Mouse (Mus musculus) stomach, embryonic 16.5 days (tissue): ENCODE results near the gene Slc26a9. TPM values are rescaled to one million over a fixed set of nuclear protein-coding genes. Genes with fewer than 3 reads are reported as not detected.
"Not testable (repeated sequence)": the region's sequence is repeated elsewhere in the genome, so short reads cannot be mapped to it uniquely, and the experiment has no call there.

Experiments
- ATAC-seq: fragments of 200-750 bp; cut with Nextera tagmentation; 2 replicates; pipeline ENCODE4 v1.8.0; 2017; ENCODE audit warnings: moderate number of reproducible peaks, moderate TSS enrichment; ENCODE audit not compliant: insufficient read depth, low FRiP score
- H3K27ac ChIP-seq: fragments of 300-500 bp; sonication (generic); 2 replicates; pipeline ENCODE4 v1.5.1; 2014; ENCODE audit warnings: low read length
- H3K27me3 ChIP-seq: fragments of 300-500 bp; sonication (generic); 2 replicates; pipeline ENCODE4 v1.6.1; 2014; ENCODE audit warnings: low read length, control low read depth, mixed read lengths; ENCODE audit not compliant: control insufficient read depth, insufficient read depth
- H3K36me3 ChIP-seq: fragments of 300-500 bp; sonication (generic); 2 replicates; pipeline ENCODE4 v1.6.1; 2014; ENCODE audit warnings: low read length; ENCODE audit not compliant: control insufficient read depth, insufficient read depth
- H3K4me1 ChIP-seq: fragments of 300-500 bp; sonication (generic); 2 replicates; pipeline ENCODE4 v1.6.1; 2014; ENCODE audit warnings: low read length, control low read depth, mixed read lengths; ENCODE audit not compliant: control insufficient read depth, insufficient read depth
- H3K4me2 ChIP-seq: fragments of 300-500 bp; sonication (generic); 2 replicates; pipeline ENCODE4 v1.6.1; 2014; ENCODE audit warnings: low read depth, low read length, mixed read lengths
- H3K4me3 ChIP-seq: fragments of 300-500 bp; sonication (generic); replicated peaks from 2 replicates; pipeline ENCODE4 v1.5.1; 2014; ENCODE audit warnings: mild to moderate bottlenecking, low read length
- H3K9ac ChIP-seq: fragments of 300-500 bp; sonication (generic); 2 replicates; pipeline ENCODE4 v1.6.1; 2014; ENCODE audit warnings: low read length
- H3K9me3 ChIP-seq: fragments of 300-500 bp; sonication (generic); replicated peaks from 2 replicates; pipeline ENCODE4 v1.6.1; 2016; ENCODE audit warnings: low read length, control low read depth; ENCODE audit not compliant: control insufficient read depth
- WGBS: fragments of 180-500 bp; shearing (Covaris S2); extraction: QIAGEN DNeasy Blood & Tissue Kit; methylation state at CpG from one replicate; pipeline ENCODE4 v1.1.7; 2014; 5-methylcytosine and 5-hydroxymethylcytosine counted together
- polyA plus RNA-seq: library from polyadenylated mRNA; unstranded; fragments of >200 nt; fragmentation: Nextera tagmentation; extraction: Ambion mirVana; gene quantifications from 2 replicates; pipeline ENCODE4 v1.2.1, GENCODE M21; 2015

The Slc26a9 gene
- polyA plus RNA-seq, 1 experiment from 2014 or later: 9.7 TPM

DNA sequence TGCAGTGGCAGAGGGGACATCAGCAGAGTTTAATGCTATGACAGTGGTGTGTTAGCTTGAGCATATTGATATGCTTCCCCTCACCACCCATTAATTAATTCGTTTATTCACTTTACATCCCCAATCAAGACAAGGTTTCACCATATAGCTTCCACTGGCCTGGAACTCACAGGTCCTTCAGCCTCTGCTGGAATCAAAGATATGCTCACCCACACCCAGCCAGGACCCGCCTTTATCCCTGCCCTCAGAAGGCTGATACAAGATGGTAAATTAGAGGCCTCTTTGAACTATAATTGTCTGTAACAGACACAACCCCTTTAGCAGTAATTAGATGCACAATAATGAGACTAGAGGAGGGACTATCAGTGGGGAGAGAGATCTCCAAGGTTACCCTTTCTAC, 65.8 kb downstream of the Slc26a9 start:
- H3K27me3 ChIP-seq: no peaks in the 10 kb centered on the region
- WGBS: 70% methylated on average over 2 of the region's 2 CpGs
- no peaks in the 10 kb centered on the region for H3K9me3 ChIP-seq

DNA sequence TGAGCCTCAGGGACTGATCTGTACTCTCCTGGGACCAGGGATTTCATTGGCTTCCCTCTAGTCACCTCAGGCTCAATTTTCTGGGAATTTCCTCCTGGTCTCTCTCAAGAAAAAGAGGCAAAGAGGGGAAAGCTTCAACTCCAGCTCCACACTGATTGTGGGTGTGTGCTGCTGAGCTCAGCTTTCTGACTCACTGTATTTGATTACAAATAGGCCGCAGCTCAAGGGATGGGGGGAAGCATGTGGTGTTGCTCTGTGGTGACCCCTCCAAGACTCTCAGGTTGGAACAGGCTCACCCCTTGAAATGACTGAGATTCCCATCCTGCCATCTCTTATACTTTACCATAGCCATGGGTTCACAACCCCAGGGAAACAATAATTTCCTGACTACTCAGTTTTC, 67.6 kb downstream of the Slc26a9 start:
- Histone ChIP-seq H3K27me3 (no peaks in the 10 kb centered on the region), H3K27ac (no peak overlapping the region), H3K36me3 (no peaks in the 10 kb centered on the region), H3K9ac (no peak overlapping the region), H3K9me3 (no peaks in the 10 kb centered on the region), H3K4me1 (no peaks in the 10 kb centered on the region), H3K4me2 (no peak overlapping the region), H3K4me3 (no peak overlapping the region)
- no peak for ATAC-seq
- 56% methylated on average over 1 of the region's 1 CpGs for WGBS

More for the DNA sequence above, 65.8 kb downstream of the Slc26a9 start:
- no peaks in the 10 kb centered on the region for H3K4me1 ChIP-seq
- no peak overlapping the region for H3K27ac ChIP-seq
- H3K9ac ChIP-seq: no peak overlapping the region
- no peak overlapping the region for H3K4me3 ChIP-seq
- no peak for ATAC-seq
- H3K36me3 ChIP-seq: no peaks in the 10 kb centered on the region
- H3K4me2 ChIP-seq: no peak overlapping the region

DNA sequence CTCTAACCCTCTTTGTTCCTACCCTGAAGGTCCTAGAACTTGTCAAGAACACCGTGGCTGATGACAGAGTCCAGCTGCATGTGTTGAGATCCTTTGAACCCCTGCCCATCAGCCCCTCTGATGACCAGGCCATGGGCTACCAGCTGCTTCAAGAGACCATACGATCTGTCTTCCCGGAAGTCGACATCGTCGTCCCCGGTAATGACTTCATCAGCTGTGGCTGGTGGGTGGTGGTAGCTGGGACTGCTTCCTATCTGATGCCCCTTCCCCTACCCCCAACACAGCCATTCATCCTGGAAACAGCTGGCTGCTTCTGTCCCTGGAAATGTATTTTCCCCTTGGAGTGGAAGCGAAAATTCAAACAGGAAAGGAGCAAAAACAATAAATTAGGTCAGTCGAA, 68.2 kb downstream of the Slc26a9 start:
- Histone ChIP-seq H3K9me3 (no peaks in the 10 kb centered on the region), H3K4me1 (no peaks in the 10 kb centered on the region), H3K9ac (no peak overlapping the region), H3K27me3 (no peaks in the 10 kb centered on the region), H3K36me3 (no peaks in the 10 kb centered on the region), H3K4me2 (no peak overlapping the region), H3K27ac (no peak overlapping the region), H3K4me3 (no peak overlapping the region)
- WGBS: 65% methylated on average over 9 of the region's 9 CpGs
- no peak for ATAC-seq

DNA sequence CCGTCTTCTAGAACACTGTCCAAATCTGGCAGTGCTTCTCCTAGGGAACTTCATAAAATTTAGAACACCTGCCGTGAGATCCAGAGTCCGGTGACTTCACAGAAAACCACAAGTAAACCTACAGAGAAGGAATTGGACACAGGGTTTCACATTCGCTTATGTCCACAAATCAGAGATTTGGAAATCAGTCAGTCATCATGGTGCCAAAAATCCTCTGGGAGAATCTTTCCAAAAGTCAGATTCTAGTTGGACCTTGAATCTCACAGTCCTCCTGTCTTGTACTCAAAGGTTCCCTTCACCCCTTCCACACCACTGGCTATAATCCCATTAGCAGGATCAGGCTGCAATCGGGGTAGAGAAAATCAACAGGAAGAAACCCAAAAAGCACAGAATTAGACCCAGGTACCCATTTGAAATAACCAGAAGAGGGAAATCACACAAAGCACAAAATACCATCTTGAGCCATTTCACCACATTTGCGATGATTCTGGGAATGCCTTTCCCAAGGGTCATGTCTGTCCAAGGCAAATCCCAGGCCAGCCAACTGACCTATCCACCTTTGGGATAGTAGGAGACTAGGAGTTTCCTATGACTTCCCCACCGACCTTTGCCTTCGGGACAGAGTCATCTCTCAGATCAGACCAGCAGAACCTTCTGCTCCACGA, 68.9 kb downstream of the Slc26a9 start:
- Histone ChIP-seq H3K36me3 (no peaks in the 10 kb centered on the region), H3K9me3 (no peaks in the 10 kb centered on the region), H3K4me1 (no peaks in the 10 kb centered on the region), H3K4me2 (no peak overlapping the region), H3K27ac (no peak overlapping the region), H3K9ac (no peak overlapping the region), H3K4me3 (no peak overlapping the region), H3K27me3 (no peaks in the 10 kb centered on the region)
- ATAC-seq: no peak
- 88% methylated on average over 9 of the region's 9 CpGs for WGBS

DNA sequence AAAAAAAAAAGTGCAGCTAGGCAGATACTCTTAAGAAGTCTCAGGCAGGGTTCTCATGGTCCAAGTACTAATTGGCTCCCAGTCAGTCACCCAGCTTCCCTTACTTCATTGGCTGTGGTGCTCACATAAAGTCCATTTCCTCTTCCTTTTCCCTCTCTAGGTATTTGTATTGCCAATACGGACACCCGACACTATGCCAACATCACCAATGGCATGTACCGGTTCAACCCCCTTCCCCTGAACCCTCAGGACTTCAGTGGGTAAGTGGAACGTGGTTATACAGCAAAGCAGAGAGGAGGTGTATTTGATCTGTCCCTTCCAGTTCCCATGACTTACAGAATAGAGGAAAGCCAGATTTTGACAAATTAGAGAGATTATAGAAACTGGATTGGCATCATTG, 69.9 kb downstream of the Slc26a9 start:
- no peak overlapping the region for H3K9ac ChIP-seq
- H3K36me3 ChIP-seq: no peaks in the 10 kb centered on the region
- H3K4me3 ChIP-seq: no peak overlapping the region
- no peak overlapping the region for H3K27ac ChIP-seq
- no peak for ATAC-seq
- no peaks in the 10 kb centered on the region for H3K4me1 ChIP-seq
- H3K27me3 ChIP-seq: no peaks in the 10 kb centered on the region
- no peak overlapping the region for H3K4me2 ChIP-seq
- WGBS: 83% methylated on average over 4 of the region's 4 CpGs
- H3K9me3 ChIP-seq: no peaks in the 10 kb centered on the region

DNA sequence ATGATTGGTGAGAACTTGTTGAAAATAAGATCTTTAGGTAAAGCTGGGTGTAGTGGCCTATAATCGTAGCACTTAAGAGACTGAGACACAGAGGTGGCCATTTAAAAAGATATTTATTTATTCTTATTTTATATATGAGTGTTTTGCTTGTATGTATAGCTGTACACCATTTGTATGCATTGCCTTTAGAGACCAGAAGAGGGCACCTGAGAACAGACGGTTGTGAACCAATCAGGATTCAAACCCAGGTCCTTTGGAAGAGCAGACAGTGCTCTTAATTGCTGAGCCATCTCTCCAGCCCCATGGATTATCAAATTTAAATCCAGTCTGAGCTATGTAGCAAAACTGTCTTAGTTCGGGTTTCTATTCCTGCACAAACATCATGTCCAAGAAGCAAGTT, 70.4 kb downstream of the Slc26a9 start:
- ATAC-seq: no peak
- Histone ChIP-seq H3K4me3 (no peak overlapping the region), H3K36me3 (no peaks in the 10 kb centered on the region), H3K9ac (no peak overlapping the region), H3K27me3 (no peaks in the 10 kb centered on the region), H3K4me2 (no peak overlapping the region), H3K27ac (no peak overlapping the region), H3K9me3 (no peaks in the 10 kb centered on the region), H3K4me1 (no peaks in the 10 kb centered on the region)
- WGBS: 79% methylated on average over 3 of the region's 3 CpGs

DNA sequence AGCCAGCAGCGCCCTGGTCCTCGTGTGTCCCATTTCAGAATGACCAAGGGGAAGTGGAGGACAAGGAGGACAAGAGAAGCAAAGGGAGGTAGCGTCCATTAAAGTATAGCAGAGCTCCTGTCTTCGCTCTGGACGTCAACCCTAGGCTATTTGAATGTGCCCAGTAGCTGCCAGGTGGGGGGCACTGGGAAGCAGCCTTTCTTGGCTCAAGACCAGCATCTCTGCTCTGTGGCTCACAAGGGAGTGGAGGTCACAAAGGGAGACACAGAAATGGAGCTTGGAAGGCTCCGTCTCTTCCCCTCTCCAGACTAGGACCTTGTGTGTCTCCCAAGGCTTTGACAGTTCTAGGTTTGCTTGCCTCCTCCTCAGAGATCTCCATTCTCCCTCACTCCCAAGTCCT, 73.1 kb downstream of the Slc26a9 start:
- Histone ChIP-seq H3K36me3 (no peaks in the 10 kb centered on the region), H3K4me2 (no peak overlapping the region), H3K27me3 (no peaks in the 10 kb centered on the region), H3K4me1 (no peaks in the 10 kb centered on the region), H3K9me3 (no peaks in the 10 kb centered on the region), H3K4me3 (no peak overlapping the region), H3K27ac (no peak overlapping the region), H3K9ac (no peak overlapping the region)
- ATAC-seq: no peak
- WGBS: 87% methylated on average over 6 of the region's 6 CpGs

DNA sequence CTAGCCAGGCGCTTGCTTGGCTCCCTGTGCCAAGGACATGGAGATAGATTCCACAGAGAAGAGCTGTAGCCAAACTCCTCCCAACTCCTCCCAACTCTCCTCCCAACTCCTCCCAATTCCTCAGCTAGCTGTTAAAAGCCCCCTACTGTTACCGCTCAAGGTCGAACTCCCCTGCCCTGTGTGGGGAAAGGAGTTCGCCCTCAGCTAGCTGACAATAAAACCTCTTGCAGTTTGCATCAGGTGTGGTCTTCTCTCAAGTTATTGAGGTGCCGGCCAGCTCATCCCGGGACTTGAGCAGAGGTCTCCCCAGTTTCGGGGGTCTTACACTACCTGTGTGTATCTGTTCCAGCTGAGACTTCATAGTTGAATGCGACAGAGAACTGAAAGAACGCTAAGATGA, 76.5 kb downstream of the Slc26a9 start:
- H3K36me3 ChIP-seq, H3K27me3 ChIP-seq, H3K4me1 ChIP-seq, ATAC-seq, H3K4me2 ChIP-seq, H3K9ac ChIP-seq, H3K27ac ChIP-seq, H3K4me3 ChIP-seq, H3K9me3 ChIP-seq: not testable (repeated sequence)
- 72% methylated on average over 8 of the region's 9 CpGs for WGBS

DNA sequence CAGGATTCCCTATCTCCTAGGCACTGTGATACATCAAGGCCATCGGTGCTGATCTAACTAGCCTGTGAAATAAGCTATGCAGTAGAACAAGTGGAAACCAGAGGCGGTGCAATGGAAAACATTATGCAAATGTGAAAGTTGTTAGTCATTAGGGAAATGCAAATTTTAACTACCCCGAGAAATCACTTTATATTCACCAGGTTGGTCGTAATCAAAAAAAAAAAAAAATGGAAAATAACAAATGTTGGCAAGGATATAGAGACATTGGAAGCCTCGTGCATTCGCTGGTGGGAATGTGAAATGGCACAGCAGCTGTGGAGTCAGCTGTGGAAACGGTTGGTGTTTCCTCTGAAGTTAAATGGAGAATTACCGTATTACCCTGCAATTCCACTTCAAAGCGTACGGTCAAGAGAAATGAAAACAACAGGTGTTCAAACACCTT, 77.1 kb downstream of the Slc26a9 start:
- H3K27me3 ChIP-seq: no peaks in the 10 kb centered on the region
- H3K36me3 ChIP-seq: no peaks in the 10 kb centered on the region
- no peak for ATAC-seq
- H3K9me3 ChIP-seq: no peaks in the 10 kb centered on the region
- H3K4me3 ChIP-seq: no peak overlapping the region
- no peak overlapping the region for H3K4me2 ChIP-seq
- no peak overlapping the region for H3K9ac ChIP-seq
- H3K27ac ChIP-seq: no peak overlapping the region
- H3K4me1 ChIP-seq: no peaks in the 10 kb centered on the region
- WGBS: 71% methylated on average over 10 of the region's 10 CpGs
